Mouse (Mus musculus) hematopoietic stem cell, adult 5-6 weeks (primary cell): ENCODE results near the gene Asic3. TPM values are rescaled to one million over a fixed set of nuclear protein-coding genes. Genes with fewer than 3 reads are reported as not detected.
A peak's percentile ranks its signal among the peaks of the same experiment; 100 is the strongest.

Experiments
- ATAC-seq, 2 experiments: fragments of 125-278 bp in 1 of 2; replicated peaks in 1 of 2; 2 replicates each; pipeline ENCODE4 v1.8.0; 2016 to 2017; ENCODE audit warnings: inconsistent platforms in 2 of 2, mild to moderate bottlenecking in 2 of 2, moderate number of reproducible peaks in 2 of 2, low read depth in 1 of 2, moderate TSS enrichment in 1 of 2; ENCODE audit not compliant: low FRiP score in 2 of 2, poor library complexity in 2 of 2, severe bottlenecking in 2 of 2, insufficient read depth in 1 of 2, low TSS enrichment in 1 of 2
- total RNA-seq: library from RNA; stranded (forward); fragments of 172-1452, 232-1000 nt; gene quantifications from 2 replicates; pipeline ENCODE4 v1.2.3, GENCODE M21; 2017

Gene Asic3
- total RNA-seq, 1 experiment from 2014 or later: not detected

DNA sequence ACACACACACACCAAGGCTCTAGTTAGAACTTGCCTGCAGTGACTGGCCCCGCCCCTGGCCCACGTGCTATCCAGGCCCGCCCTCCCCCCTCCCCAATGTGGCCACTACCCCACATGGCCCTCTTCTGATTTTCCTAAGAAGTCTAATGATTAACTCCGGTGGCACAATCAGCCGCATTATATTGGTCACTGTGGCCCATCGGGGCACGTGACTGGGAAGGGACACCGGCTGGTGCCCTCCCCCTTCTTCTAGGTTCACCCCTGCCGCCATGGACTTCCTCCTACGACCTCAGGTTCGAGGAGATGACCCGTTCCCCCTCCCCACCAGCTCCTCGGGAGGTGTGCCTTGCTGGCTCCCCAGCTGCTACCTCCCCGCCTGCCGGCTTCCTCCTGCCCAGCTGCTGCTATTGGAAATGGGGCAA, 14.8 kb downstream of the Asic3 start:
- ATAC-seq: no peak

DNA sequence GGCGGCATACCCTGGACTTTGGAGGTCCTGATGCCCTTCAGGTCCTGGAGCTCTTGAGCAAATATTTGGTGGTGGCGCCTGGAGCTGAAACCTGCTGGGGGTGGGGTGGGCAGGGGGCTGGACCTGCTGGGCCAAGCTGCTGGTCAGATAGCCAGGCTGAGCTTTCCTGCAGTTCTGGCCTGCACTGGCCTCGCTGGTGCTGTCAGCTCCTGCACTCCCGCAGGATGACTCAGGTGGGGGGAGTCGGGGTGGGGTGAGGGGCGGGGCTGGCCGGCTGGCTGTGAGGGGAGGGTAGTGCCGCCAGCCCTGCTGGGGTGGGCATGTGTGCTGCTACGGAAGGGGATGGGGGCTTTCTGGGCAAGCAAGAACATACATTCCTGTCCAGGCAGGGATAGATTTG, 15.4 kb downstream of the Asic3 start:
- ATAC-seq: no peak

DNA sequence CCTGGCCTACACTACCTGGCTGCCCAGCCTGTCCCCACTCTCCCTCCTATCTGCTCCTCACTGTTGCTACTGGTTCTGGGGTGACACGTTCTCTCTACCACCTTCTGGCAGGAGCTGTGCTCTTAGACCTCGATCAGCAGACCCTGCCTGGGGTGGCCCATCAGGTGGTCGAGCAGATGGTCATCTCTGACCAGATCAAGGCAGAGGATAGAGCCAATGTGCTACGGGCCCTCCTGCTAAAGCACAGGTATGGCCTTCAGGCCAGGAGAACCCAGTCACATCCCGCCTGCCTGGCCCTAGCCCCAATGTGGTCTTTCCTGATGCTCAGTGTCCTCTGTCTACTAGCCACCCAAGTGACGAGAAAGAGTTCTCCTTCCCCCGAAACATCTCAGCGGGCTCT, 20.8 kb downstream of the Asic3 start:
- no peak for ATAC-seq

DNA sequence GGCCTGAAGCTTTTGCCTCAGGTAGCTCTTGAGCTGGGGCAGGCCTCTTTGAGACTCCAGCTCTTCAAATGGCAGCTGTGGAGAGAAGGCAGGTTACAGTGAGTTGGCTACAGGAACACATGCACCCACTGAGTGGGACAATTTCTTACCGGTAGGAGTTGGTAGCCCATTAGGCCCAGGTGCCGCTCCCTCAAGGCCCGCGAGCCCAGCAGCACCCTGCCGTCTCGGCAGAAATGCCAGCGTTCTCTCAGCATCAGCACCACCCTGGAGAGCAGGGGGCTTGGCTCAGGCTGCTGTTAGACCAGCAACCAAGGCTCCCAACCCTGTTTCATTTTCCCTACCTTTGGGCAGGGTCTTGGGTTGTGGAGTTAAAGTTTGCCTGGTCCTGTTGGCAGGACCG, 28.0 kb downstream of the Asic3 start:
- ATAC-seq: no peak

DNA sequence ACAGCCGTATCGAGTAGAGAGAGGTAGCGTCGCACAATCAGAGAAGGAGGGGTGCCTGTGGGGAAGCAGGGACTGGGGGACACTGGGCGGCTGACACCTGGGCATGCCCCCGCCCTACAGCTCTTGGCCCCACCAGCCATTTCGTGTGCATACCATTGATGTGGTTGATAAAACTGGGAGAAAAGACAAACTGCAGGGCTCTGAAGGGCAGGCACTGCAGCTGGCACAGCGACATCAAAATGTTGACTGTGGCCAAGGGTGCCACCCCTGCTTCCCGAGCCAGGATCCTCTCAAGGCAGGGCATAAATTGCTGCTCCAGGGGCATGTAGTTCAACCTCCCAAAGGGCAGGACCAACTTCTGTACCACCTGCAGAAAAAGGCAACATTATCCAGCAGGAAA, 28.8 kb downstream of the Asic3 start:
- ATAC-seq: no peak

DNA sequence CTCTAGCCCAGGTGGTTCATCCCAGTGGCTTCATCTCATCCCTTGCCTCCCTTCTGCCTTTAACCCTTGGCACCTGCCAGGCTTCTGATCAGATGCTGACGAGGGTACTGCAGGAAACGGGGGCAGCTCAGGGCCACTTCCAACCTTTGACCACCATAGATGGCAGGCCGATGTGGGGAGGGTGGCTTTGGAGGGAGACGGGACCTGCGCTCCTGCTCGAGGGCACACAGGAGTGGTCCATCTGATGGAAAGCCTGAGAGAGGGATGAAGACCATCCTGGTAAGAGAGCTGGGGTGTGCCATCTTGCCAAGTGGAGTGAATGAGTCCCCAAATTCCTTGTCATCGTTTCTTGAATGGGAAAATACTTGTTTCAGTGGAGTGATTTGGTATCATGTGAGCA, 30.0 kb downstream of the Asic3 start:
- ATAC-seq: no peak

DNA sequence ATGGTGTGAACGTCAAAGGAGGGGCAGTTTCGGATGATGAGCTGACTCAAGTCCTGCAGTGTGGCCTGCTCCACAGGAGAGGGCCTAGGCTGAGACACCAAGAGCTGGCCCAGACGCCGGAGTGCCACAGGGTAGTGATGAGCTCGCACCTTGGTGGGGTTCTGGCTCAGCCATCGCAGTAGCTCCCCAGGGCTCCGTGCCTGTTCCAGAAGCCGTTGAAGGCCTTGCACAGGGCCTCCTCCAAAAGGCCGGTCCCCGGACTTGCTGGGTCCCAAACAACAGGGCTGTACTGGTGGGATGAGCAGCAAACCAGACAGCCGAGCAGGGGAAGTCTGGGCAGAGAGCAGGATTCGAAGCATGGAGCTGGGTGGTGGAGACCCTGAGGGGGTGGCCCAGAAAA, 30.7 kb downstream of the Asic3 start:
- no peak for ATAC-seq

DNA sequence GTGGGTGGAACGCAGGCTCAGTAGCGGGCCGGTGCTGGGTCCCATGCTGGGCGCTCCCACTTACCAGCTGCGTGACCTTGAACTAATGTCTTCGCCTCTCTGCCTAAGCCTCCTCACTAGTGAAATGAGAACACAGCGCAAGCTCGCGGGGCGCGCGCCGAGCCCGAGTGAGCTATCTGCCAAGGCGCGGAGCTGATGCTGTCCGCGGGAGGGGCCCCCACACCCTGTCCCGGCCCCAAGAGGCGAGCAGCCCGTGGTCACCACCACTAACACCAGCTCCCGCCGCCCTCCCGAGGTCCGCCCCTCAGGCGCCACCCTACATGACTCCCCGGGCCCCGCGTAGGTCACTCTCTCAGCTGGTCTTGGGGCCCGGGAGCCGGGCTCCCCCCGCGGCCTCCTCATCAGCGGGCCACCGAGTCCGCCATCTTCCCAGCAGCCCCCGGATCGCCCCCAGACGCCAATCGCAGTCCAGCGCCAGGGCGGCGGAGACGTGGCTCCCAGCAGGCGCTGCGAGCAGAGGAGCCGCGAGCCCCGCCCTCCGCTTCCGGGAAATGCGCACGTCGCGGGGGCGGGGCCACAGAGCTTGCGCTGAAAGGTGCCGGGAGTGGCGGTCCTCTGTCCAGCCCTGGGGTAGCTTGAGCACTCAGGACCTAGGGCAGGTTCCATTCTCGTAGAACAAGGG, 31.7 kb downstream of the Asic3 start, which contains the start of gene Fastk:
TSS of gene Fastk (minus strand) at position 542 of the 682 bp plus-strand sequence.
- peak; percentile 56 to 73 for ATAC-seq

DNA sequence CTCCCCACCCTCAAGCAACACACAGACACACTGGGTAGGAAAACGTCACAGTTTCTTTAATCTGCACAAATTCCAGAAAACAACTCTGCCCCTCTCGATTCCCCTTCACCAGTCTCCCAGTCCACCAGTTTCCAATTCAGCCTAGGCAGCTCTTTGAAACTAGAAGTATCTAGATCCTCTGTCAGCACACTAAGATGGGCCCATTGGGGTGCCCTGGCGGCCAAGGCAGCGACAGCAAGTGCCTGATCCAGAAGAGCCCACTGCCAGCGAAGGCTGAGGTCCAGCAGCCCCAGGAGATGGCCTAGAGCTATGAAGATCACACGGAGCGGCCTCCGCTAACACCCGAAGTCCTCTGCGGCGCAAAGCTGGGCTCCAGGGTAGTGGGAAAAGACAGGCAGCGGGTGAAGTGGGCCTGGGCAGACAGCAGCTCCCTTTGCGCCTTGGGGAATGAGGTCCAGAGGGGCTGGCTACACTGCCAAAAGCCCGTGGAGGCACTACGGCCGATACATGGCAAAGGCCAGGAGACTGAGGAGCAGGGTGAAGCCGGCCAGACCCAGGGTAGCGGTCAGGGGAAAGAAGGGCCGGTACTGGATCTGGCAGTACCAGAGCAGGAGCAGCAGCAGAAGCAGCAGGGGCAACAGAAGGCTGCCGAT, 32.4 kb downstream of the Asic3 start:
- no peak for ATAC-seq

DNA sequence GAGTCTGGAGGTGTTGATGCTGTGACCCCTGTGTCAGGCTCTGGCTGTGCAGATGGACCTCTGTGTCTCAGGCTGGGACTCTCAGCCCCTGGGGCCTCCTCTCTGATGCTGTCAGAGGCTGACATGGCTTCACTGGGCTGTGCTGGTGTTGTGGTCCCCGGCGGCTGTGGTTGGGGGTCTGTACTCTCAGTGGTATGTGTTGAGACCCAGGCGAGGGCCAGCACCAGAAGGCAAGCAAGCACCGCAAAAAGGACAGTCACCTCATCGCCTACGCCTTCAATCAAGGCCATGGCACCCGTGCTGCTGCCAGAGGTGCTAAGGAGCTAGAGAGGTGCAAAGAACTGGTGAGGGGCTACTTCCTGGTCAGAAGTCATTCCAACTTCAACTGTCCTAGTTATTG, 33.4 kb downstream of the Asic3 start:
- no peak for ATAC-seq

DNA sequence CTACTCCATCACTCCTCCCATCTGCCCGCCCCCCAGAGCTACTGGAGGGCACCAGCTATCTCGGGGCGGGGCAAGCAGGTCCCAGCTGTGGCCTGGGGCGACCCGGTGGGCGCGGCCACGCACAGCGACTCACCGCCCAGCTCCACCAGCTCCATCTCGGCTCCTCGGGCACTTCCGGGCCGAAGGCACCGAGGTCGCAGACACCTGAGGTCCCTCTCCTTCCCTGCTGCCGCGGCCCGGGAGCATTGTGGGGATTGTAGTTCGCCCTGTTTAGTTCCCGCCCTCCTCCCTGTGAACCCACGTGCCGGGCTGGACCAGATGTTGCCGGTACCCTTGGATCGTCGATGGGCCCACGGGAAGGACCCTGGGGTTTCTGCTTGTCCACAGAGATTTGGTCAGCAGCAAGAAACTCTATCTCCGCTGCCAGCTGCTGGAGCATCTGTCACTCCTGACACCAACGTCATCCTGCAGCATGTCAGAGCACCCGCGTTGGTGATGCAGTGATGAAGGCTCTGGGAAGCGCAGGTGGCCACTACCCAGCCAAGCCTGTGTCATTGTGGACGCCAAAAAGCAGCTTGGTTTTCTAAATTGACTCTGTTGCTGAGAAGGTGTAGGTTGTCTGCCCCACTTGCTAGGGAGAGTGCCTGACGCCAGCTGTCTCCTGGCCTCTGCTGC, 34.6 kb downstream of the Asic3 start, which contains the start of gene Tmub1:
TSS of gene Tmub1 (minus strand) at position 231 of the 675 bp plus-strand sequence.
- peak; percentile 52 to 67 for ATAC-seq

DNA sequence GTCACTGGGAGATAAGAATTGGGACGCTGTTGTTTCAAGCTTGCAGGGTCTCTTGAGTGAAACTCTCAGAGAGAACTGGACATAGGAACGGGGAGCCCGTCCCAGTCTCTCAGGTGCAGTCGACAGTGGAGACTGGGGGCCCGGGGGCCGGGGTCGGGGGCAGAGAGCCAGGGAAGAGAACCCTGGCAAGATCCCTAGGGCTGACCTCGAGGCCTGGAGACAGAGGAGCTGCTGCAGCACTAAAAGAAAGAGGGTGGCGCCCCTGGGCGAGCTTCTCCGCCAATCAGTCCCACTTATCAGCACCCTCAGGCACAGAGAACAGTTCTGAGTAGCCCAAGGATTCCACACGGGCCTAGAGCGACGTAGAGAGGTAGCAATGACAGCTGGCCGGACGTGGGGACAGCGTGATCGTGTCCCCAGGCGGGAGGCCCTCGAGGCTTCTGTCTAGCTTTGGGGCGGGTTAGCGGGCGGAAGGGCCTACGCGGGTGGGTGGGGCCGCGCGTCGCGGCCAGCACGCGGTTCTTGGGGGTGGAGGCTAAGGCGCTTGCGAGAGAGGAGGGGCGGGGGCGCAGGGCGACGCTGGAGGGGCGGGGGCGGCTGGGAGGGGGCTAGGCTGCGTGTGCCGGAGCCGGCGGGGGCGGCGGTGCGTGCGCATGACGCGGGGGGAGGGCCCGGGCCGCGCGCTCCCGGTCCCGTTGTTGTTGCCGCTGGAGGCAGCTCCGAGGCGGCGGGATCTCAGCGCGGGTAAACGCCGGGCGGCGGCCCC, 38.3 kb downstream of the Asic3 start:
- peak; percentile 72 to 81 for ATAC-seq

DNA sequence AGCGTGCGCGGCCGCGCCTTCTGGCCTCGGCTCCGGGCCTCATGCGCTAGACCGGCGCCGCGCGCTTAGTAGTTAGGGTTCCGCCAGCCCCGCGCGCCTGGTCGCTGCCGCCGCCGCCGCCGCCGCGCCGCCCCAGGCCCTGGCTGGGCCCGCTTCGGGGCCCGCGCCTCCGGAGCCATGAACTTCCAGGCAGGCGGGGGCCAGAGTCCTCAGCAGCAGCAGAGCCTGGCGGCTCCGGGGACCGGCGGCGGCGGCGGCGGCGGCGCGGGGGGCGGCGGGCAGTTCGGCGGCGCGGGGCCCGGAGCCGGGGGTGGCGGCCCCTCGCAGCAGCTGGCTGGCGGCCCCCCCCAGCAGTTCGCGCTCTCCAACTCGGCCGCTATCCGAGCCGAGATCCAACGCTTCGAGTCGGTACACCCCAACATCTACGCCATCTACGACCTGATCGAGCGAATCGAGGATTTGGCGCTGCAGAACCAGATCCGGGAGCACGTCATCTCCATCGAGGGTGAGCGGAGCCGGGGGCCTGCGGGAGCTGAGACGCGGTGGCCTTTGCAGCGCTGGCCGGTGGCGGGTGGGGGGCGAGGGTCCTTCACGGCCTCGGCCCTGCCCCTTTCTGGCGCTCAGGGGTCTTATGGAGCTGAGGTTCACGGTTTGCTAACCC, 39.0 kb downstream of the Asic3 start, which contains the start of gene Agap3:
TSS of gene Agap3 (plus strand) at position 148 of the 661 bp plus-strand sequence.
- no peak for ATAC-seq

DNA sequence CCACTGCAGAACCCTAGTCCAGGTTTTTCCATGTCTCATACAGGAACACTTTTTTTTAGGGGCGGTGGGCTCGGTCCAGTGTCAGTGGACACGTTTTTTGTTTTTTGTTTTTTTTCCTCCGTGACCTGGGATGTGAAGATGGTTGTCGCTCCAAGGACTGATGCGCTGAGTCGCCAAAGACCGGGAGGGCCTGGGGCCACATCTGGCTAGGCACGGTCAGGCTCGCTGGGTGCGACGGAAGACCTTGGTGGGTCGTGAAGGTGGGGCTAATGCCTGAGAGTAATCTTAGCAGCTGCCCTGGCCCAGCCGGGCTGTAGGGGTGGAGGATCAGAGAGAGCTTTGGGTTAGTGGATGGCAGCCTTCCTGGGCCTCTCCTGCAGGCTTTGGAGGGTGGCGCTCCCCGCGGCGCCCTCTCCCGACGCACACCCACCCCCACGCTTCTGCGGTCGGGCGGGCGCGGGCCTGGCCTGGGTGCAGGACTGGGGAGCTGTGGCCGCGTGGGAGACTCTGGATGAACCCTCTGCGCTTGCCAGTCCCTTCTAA, 39.6 kb downstream of the Asic3 start:
- peak; percentile 18 to 23; a peak in 2 of 4 replicates for ATAC-seq

DNA sequence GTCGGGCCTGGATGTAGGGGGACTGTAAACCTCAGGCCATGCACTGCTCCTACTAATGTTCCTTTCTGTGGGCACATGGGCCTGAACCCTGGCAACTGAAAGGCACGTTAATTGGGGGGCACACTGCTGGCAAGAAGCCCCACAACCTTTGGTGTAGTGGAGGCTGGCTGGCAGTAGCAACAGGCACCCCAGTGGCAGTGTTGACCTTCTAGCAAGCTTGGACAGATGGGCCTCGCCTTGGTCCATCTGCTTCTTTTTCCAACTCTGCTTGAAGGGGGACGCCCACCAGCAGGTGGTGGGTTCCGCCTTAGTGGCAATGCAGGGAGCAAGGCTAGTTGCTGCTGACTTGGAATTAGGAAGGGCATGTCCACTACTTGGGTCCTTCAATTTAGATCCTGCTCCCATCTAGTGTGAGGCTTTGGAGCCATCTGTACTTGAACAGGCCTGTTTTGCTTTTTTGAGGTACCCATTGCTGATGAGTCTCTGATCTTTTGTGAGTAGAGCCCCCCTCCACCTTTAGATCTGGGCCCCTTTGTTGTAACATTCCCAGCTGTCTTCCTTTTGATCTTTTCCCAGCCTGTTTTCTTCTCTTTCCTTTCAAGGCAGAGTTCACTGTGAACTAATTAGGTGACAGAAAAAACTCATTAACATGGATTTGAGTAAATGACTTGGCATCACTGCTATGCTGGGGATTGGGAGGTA, 40.2 kb downstream of the Asic3 start:
- ATAC-seq: no peak

DNA sequence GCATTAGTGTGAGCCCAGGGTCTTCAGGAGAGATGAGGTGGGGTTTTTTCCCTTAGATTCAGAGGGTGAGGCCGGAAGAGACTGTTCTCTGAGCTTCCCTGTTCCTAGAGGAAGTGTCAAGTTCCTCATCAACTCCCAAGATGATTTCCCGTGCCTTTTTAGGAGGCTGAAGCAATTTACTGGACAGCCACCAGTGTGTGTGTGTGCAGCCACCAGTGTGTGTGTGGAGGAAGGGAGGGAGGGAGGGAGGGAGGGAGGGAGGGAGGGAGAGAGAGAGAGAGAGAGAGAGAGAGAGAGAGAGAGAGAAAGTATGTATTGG, 40.8 kb downstream of the Asic3 start:
- ATAC-seq: no peak

DNA sequence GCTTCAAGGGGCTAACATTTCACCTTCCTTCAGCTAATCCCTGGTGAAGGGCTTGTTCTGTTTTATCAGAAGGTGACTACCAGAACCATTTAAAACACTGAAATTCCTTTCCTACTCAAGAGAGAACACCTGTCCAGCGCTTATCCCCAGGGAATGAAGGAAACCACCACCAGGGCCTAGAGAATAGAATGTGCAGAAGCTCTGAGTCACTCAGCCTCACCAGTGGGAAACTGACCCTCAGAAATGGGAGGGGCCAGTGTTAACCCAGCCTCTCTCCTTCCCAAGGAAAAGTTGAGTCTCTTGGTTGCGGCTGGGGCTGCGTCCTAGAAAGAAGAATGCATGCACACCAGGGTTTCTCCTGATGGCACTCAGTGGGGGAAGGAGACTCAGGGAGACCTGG, 41.9 kb downstream of the Asic3 start:
- no peak for ATAC-seq
